Mouse (Mus musculus) kidney, postnatal 0 days (tissue): ENCODE results near the gene Lrrc45. TPM values are rescaled to one million over a fixed set of nuclear protein-coding genes. Genes with fewer than 3 reads are reported as not detected.

Experiments
- ATAC-seq: fragments of 200-750 bp; cut with Nextera tagmentation; replicated peaks from 2 replicates; pipeline ENCODE4 v1.8.0; 2017; ENCODE audit warnings: low read depth, moderate number of reproducible peaks, moderate TSS enrichment, moderate library complexity; ENCODE audit not compliant: low FRiP score
- DNase-seq: peaks from one replicate; pipeline ENCODE4 v3.0.0-alpha.2; 2016; ENCODE audit warnings: low spot score
- H3K27ac ChIP-seq: fragments of 300-500 bp; sonication (generic); 2 replicates; pipeline ENCODE4 v1.5.1; 2014; ENCODE audit warnings: mild to moderate bottlenecking
- H3K27me3 ChIP-seq: fragments of 300-500 bp; sonication (generic); 2 replicates; pipeline ENCODE4 v1.6.1; 2014; ENCODE audit warnings: low read length, mixed read lengths; ENCODE audit not compliant: insufficient read depth
- H3K36me3 ChIP-seq: fragments of 300-500 bp; sonication (generic); 2 replicates; pipeline ENCODE4 v1.6.1; 2014; ENCODE audit warnings: low read length, mixed read lengths; ENCODE audit not compliant: insufficient read depth
- H3K4me1 ChIP-seq: fragments of 300-500 bp; sonication (generic); replicated peaks from 2 replicates; pipeline ENCODE4 v1.6.1; 2014; ENCODE audit warnings: antibody characterized with exemption, low read length, mixed read lengths; ENCODE audit not compliant: insufficient read depth
- H3K4me2 ChIP-seq: fragments of 300-500 bp; sonication (generic); 2 replicates; pipeline ENCODE4 v1.6.1; 2014; ENCODE audit warnings: mild to moderate bottlenecking, low read length, moderate library complexity, mixed read lengths
- H3K4me3 ChIP-seq: fragments of 300-500 bp; sonication (generic); replicated peaks from 2 replicates; pipeline ENCODE4 v1.5.1; 2014; ENCODE audit warnings: low read depth, low read length
- H3K9ac ChIP-seq: fragments of 300-500 bp; sonication (generic); 2 replicates; pipeline ENCODE4 v1.6.1; 2014; ENCODE audit warnings: low read depth, low read length
- H3K9me3 ChIP-seq: fragments of 300-500 bp; sonication (generic); replicated peaks from 2 replicates; pipeline ENCODE4 v1.6.1; 2016; ENCODE audit warnings: low read length, inconsistent platforms, mixed read lengths
- CTCF ChIP-seq: IDR thresholded peaks from 2 replicates; pipeline ENCODE4 v1.5.1; 2016; ENCODE audit warnings: antibody characterized with exemption, low read depth, mild to moderate bottlenecking, moderate library complexity
- WGBS: fragments of 180-500 bp; shearing (Covaris S2); extraction: QIAGEN DNeasy Blood & Tissue Kit; methylation state at CpG from one replicate; pipeline ENCODE4 v1.1.7; 2014; 5-methylcytosine and 5-hydroxymethylcytosine counted together
- polyA plus RNA-seq: library from polyadenylated mRNA; unstranded; fragments of >200 nt; fragmentation: Nextera tagmentation; extraction: Ambion mirVana; gene quantifications from 2 replicates; pipeline ENCODE4 v1.2.1, GENCODE M21; 2015

Lrrc45 gene
- polyA plus RNA-seq, 1 experiment from 2014 or later = 31.3 TPM

DNA sequence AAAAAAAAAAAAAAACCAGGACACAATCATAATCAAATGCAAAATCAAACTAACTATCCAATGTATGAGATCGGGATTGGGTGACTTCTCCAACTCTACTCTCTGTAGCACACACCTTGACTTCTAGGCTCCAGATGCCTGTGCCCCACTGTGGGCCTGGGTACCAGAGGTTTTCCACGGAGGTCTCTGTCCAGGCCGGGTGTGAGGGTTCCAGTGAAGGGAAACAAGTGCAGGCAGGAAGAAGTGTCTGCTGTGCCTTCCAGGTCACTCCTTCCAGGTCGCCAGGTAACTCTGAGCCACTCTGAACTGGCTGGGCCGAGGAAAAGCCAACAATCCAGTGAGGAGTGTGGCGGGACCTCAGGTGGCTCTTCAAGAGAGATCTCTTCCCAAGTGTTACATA is 22.7 kb downstream of the Lrrc45 start:
- no peak overlapping the region for H3K9ac ChIP-seq
- no peak overlapping the region for H3K4me2 ChIP-seq
- no peak for TF ChIP-seq CTCF
- H3K4me1 ChIP-seq = 0 out of 2 replicates have a peak, but pooled peaks cover 2% of the 10 kb centered on the region
- ATAC-seq (no peak), DNase-seq (no peak)
- H3K9me3 ChIP-seq = no peaks in the 10 kb centered on the region
- no peaks in the 10 kb centered on the region for H3K27me3 ChIP-seq
- H3K27ac ChIP-seq = no peak overlapping the region
- H3K4me3 ChIP-seq = no peak overlapping the region
- WGBS = 76% methylated on average over 6 of the region's 6 CpGs
- H3K36me3 ChIP-seq = no peaks in the 10 kb centered on the region

DNA sequence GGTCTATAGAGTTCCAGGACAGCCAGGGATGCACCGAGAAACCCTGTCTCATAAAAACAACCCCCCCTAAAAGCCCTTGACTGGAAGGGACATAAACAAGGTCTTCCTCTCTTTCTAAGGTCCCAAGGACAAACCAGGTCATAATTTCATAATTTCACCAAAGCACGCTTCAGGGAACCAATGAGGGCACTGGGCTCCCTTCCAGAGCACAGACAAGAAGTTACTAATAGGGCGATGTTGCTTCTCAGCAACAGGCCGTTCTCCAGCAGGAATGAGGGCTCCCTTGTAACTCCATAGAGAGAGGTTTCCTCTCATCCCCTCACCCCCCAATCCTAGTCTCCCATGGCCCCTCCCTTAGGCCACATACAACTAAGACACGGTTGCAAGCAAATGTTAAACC is 27.3 kb downstream of the Lrrc45 start:
- no peaks in the 10 kb centered on the region for H3K36me3 ChIP-seq
- no peak overlapping the region for H3K9ac ChIP-seq
- ATAC-seq = no peak
- WGBS = 85% methylated on average over 5 of the region's 5 CpGs
- H3K4me3 ChIP-seq = no peak overlapping the region
- no peak for DNase-seq
- no peaks in the 10 kb centered on the region for H3K9me3 ChIP-seq
- H3K27ac ChIP-seq = no peak overlapping the region
- no peaks in the 10 kb centered on the region for H3K27me3 ChIP-seq
- H3K4me2 ChIP-seq = no peak overlapping the region
- H3K4me1 ChIP-seq = no peaks in the 10 kb centered on the region
- no peak for TF ChIP-seq CTCF

DNA sequence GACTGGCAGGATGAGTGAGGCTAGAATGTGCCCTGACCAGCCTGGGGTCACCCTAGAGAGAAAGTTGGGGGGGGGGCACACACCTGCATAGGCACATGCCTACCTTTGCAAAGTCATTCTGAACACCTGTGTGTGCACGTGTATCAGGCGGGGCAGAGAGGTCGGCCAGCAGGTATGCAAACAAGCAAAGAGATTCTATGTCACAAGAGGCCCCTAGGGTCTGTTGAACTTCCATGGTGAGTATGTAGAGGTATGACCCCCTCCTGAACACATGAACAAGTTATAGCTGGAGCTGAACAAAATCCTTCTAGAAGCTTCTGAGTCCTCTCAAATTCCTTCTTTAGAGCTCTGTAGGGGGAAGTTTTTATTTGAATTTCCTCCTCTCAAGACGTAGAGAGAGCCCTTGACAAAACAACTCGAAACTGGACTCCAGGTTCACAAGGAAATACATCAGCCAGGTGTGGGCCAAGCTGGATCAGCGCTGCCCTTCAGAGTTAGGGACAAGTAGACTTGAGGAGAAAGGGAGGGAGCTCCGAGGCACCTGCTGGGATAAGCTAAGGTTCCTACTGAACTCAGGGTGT is 30.5 kb downstream of the Lrrc45 start:
- Histone ChIP-seq H3K27me3 (no peaks in the 10 kb centered on the region), H3K27ac (no peak overlapping the region), H3K36me3 (no peaks in the 10 kb centered on the region), H3K4me2 (no peak overlapping the region), H3K4me3 (no peak overlapping the region), H3K9ac (no peak overlapping the region), H3K4me1 (no peaks in the 10 kb centered on the region), H3K9me3 (no peaks in the 10 kb centered on the region)
- ATAC-seq (0 out of 2 replicates have a peak, but pooled peaks have one; percentile 33), DNase-seq (no peak)
- 70% methylated on average over 7 of the region's 7 CpGs for WGBS
- TF ChIP-seq CTCF = no peak

DNA sequence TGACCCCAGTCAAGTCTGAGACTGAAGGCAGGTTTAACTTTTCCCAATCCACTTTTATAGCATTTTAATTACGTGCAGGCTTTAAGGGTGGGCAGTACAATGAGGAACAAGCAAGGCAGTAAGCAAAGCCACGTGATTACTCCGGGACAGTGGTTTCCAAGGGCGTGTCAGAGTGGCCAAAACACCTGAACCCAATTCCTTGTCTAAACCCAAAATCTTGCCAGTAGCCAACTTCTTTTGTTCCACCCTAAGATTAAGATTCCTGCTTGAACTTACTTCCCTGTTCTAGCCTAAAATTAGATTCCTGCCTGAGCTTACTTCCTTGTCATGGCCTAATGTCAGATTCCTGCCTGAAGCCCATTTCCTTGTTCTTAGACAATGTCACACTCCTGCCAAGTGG is 34.2 kb downstream of the Lrrc45 start:
- DNase-seq = no peak
- H3K27ac ChIP-seq = no peak overlapping the region
- no peaks in the 10 kb centered on the region for H3K4me1 ChIP-seq
- no peaks in the 10 kb centered on the region for H3K27me3 ChIP-seq
- H3K36me3 ChIP-seq = no peaks in the 10 kb centered on the region
- no peak overlapping the region for H3K9ac ChIP-seq
- no peaks in the 10 kb centered on the region for H3K9me3 ChIP-seq
- no peak for TF ChIP-seq CTCF
- no peak overlapping the region for H3K4me2 ChIP-seq
- no peak for ATAC-seq
- no peak overlapping the region for H3K4me3 ChIP-seq
- WGBS = 64% methylated on average over 4 of the region's 4 CpGs

- Histone ChIP-seq H3K4me3 (no peak overlapping the region), H3K27ac (no peak overlapping the region), H3K9ac (no peak overlapping the region), H3K4me2 (no peak overlapping the region), H3K4me1 (no peaks in the 10 kb centered on the region), H3K27me3 (no peaks in the 10 kb centered on the region), H3K36me3 (no peaks in the 10 kb centered on the region), H3K9me3 (no peaks in the 10 kb centered on the region)
- no peak for DNase-seq
- WGBS = 57% methylated on average over 8 of the region's 8 CpGs
- TF ChIP-seq CTCF = peak; percentile 55; the same call in 1 of the 2 replicates
- no peak for ATAC-seq
Observed at GRCm38 (mm10) chr11:120749430-120749829, 35.7 kb downstream of the Lrrc45 start.

- H3K36me3 ChIP-seq = no peaks in the 10 kb centered on the region
- no peak for TF ChIP-seq CTCF
- DNase-seq = no peak
- no peaks in the 10 kb centered on the region for H3K4me1 ChIP-seq
- H3K9ac ChIP-seq = no peak overlapping the region
- H3K9me3 ChIP-seq = no peaks in the 10 kb centered on the region
- H3K4me2 ChIP-seq = no peak overlapping the region
- ATAC-seq = no peak
- WGBS = 57% methylated on average over 4 of the region's 4 CpGs
- H3K4me3 ChIP-seq = no peak overlapping the region
- H3K27ac ChIP-seq = no peak overlapping the region
- H3K27me3 ChIP-seq = no peaks in the 10 kb centered on the region
Observed at GRCm38 (mm10) chr11:120751606-120752005, 37.9 kb downstream of the Lrrc45 start.

DNA sequence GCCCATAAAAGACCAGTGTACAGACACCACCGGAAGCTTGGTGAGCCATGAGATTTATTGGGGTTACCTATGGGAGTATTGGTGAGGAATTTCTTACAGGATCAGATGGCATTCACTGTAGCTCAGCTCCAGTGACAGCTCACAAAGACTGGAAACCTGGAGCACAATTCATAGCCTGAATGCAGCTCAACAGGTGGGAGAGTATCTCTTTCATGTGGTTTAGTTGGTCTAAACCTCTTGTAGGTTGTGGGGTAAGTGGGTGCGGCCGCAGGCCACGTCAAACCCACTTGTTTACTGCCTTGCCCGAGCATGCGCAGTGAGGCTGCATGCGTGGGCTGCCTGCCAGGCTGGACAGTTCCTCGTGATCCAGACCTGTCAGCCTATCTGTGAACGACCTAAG is 46.5 kb downstream of the Lrrc45 start:
- H3K9me3 ChIP-seq = no peaks in the 10 kb centered on the region
- TF ChIP-seq CTCF = no peak
- no peak overlapping the region for H3K4me2 ChIP-seq
- H3K27me3 ChIP-seq = no peaks in the 10 kb centered on the region
- 53% methylated on average over 9 of the region's 9 CpGs for WGBS
- H3K27ac ChIP-seq = no peak overlapping the region
- no peak for DNase-seq
- H3K4me3 ChIP-seq = no peak overlapping the region
- ATAC-seq = peak; percentile 38; the same call in 1 of the 2 replicates
- H3K4me1 ChIP-seq = no peaks in the 10 kb centered on the region
- H3K36me3 ChIP-seq = no peaks in the 10 kb centered on the region
- H3K9ac ChIP-seq = no peak overlapping the region
